Mouse (Mus musculus): ENCODE measurements around the gene Hoxa11.

- no peak for TF ChIP-seq CTCF (IDR thresholded peaks at IDR 0.05; ENCODE audit: low read depth, low read length)
- no peak for TF ChIP-seq POLR2A (IDR thresholded peaks at IDR 0.05; ENCODE audit: extremely low read depth, insufficient read depth, low read length)
These were observed 6.6 kb downstream of the Hoxa11 start for GRCm38 (mm10) chr6:52238976-52239375.

All from liver, adult 2 months (tissue).